Mouse (Mus musculus): ENCODE results near the gene Laptm4a. TPM values are rescaled to one million over a fixed set of nuclear protein-coding genes. Genes with fewer than 3 reads are reported as not detected.

The Laptm4a gene
- 115 and 122 TPM in 2 replicates for total RNA-seq (2017)

DNA sequence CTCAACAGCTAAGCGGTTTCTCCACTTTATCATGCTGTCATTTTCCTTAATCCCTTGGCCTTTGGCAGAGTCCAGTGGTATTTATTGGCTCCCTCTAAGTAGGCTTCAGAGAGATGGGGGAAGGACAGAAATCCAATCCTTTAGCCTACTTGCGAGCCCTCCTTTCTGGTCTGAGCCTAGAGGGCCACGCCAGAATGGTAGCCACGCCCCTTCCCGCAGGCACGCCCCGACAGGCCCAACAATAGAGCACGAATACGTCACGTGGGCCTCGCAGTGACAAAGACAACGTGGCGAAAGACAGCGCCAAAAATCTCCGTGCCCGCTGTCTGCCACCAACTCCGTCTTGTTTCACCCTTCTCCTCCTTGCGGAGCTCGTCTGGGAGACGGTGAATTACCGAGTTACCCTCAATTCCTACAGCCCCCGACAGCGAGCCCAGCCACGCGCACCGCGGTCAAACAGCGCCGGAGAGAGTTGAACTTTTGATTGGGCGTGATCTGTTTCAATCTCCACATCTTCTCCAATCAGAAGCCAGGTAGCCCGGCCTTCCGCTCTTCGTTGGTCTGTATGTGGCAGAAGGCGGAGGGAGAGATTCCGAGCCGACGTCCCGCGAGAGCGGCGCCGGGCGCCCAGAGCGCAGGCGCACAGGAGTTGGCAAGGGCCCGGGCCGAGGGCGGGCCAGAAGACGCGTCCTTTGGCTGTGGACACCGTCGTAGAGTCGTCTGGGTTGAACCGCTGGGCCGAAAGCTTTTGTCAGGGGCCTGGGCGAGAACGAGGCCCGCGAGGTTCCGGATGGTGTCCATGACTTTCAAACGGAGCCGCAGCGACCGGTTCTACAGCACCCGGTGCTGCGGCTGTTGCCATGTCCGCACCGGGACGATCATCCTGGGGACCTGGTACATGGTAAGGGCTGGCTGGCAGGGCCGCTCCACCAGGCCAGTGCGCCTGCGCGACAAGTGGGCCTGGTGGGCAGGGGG, at the start of gene Laptm4a:
Laptm4a (plus strand) TSS at position 271 of the 975 bp plus-strand sequence.
- peak; percentile 81 for ATAC-seq (replicated peaks; ENCODE audit: low read depth, poor library complexity, severe bottlenecking)

DNA sequence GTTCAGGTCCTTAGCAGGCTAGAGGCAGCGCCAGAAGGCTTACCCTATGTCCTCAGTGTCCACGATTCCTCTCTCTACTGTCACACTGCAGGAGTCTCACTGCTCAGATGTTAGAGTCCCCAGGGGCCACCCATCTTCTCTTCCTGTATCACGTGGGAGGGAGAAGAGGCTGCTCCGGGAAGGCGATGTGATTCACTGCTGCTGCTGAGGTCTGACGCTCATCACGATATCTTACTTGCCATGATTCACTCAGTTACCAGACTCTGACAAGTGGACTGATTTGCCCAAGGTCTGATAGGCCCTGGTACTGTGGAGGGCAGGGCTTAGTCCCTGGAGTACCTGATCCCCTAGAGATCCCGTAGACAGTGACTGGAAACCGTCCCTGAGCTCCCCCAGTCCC, 45.9 kb upstream of the Laptm4a start:
- ATAC-seq (replicated peaks; ENCODE audit: low read depth, poor library complexity, severe bottlenecking): no peak

DNA sequence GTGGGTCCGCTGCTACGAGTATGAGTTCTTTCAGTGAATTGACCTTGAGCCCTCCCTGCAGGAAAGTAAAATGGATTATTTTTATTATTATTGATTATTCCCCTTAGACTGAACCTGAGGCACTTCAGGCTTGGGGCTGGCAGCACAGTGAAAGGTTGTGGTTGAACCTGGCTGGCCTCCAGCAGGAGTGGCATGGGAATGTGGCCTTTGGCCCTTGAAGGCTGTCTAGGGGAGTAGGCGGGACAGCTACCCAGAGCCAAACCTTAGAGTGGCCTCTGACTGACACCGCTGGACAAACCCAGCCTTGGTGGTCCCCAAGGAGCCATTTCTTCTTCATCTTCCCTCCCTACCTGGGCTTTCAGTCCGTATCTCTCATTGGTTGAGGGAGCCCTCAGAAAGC, 44.6 kb upstream of the Laptm4a start:
- no peak for ATAC-seq (replicated peaks; ENCODE audit: low read depth, poor library complexity, severe bottlenecking)

DNA sequence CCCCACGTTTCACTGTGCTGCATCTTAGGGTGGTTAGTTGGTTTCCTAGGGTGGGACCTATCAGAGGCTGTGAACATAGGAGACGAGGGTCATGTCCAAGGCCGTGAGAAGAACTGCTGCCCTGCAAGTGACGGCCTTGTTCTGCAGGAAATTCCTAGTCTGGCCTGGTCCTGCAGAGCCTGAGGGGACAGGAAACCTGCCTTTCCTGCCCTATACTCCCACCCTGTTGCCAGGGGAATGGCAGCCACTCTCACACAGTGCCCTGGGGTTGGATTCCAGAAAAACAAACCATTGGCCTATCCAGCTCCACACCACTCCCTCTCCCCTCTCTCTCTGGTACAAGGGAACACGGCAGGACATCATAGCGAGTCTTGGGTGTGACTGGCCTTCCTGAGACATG, 44.1 kb upstream of the Laptm4a start:
- ATAC-seq (replicated peaks; ENCODE audit: low read depth, poor library complexity, severe bottlenecking): no peak

DNA sequence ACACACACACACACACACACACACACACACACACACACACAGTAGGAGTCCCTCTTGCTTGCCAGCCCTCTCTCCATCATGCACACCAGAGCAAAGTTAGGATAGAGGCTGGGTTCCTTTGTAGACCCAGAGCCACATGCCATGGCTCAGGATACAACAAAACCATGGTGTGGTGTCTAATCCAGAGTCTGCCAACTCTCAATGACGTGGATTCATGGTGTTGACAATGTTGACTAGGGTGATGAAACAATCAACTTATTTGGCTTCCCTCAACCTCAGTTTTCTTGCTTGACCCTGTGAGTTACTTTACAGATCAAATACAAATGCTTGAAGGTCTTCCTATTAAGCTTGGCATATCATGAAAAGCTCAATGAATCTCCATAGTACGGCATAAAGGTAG, 42.7 kb upstream of the Laptm4a start:
- ATAC-seq (replicated peaks; ENCODE audit: low read depth, poor library complexity, severe bottlenecking): no peak

DNA sequence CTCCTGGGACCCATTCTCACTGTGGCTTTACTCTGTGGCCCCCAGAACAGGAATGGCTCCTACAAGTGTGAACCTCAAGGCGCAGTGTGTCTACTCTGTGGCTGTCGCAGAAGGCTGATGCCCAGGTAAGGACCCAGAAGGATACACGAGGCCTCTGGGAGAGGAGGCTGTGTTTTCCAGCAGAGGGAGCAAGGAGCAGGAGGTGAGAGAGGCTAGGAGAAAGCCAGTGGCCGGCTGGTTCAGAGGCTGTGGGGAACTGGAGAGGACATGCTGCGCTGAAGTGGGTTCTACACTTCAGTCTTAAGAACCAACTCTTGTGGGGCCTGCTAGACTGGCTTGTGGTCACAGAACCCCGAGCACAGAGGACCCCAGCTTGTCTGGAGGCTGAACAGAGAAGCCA, 42.1 kb upstream of the Laptm4a start:
- ATAC-seq (replicated peaks; ENCODE audit: low read depth, poor library complexity, severe bottlenecking): no peak

DNA sequence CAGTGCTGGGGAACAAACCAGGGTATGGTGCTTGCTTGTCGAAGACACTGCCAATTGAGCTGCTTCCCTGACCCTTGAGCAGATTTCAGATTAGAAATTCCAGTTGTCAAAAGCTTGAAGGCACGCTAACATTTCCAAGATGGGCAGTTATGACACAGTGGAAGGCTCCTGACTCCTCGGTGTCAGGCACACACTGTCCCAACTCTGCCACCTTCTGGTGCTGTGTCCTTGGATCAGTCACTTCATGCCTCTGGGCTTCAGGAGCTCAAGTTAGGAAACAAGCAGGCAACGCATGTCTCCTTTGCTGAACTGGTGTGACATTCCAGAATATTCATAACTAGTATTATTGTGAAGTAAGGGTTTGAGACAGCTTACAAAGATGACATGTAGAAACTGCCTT, 39.7 kb upstream of the Laptm4a start:
- 0 out of 2 replicates have a peak, but pooled peaks have one; percentile 47 for ATAC-seq (replicated peaks; ENCODE audit: low read depth, poor library complexity, severe bottlenecking)

DNA sequence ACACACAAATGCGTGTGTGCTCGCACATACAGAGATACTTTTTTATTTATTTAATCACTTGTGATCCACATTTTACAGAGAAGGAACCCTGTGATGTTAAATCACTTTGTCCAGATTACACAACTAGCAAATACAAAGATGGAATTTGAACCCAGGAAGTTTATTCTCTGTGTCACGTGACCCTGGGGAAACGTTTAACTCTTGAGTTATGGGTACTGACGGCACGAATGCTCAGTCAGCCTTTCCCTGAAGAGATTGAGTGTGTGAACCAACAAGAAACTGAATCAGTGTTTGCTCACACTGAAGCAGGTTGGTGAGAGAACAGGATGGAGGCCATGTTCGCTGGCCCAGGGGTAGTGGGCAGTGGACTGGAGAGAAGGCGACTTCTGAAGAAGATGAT, 39.1 kb upstream of the Laptm4a start:
- no peak for ATAC-seq (replicated peaks; ENCODE audit: low read depth, poor library complexity, severe bottlenecking)

DNA sequence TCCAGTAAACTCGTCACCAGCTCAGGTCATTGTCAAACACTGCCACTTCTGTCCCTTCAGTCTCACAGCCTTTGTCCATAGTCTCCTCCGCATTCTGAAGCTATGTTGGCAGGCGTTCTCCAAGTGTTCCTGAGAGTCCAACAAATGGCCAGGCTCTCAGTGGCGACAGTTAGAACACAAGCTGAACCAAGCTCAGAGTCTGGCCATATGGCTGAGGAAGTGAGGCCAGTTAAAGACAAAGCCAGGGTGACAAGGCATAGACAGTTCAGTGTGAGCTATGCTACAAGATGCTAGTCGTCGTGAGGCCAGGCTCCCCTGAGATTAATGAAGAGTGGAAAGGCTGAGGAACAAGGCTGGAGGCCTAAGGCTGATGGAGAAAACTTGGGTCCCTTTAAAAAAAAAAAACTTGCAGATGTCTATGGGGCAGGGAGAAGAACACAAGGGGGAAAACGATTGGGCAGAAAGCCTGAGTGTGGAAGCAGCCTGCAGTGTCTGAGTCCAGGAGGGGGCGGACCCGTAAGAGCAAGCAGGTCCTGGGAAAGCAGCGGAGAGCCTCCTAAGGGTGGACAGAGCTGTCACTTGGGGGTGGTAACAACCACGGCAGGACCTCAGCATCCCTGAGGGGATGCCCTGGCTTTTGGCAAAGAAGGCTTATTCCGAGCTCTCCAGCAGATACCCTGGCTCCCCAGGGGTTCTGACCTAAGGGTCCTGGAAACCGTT, 36.9 kb upstream of the Laptm4a start:
- no peak for ATAC-seq (replicated peaks; ENCODE audit: low read depth, poor library complexity, severe bottlenecking)

DNA sequence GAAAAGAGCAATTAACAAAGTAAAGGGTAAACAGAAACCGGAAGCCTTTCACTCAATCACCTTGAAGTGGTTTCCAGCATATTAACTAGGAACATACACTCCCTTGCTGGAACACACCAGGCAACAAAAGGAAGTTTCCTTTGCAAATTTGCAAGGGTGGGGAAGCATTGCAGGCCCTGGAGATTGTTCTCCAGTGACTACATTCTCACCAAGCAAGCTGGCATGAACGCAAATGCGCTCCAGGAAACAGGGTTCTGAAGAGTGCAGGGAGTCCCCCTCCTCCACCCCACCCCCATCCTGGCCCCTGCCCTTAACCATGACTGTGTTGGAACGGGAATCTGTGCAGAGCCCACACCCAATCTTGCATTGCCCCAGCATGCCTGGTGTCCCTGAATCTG, 36.3 kb upstream of the Laptm4a start:
- ATAC-seq (replicated peaks; ENCODE audit: low read depth, poor library complexity, severe bottlenecking): no peak

DNA sequence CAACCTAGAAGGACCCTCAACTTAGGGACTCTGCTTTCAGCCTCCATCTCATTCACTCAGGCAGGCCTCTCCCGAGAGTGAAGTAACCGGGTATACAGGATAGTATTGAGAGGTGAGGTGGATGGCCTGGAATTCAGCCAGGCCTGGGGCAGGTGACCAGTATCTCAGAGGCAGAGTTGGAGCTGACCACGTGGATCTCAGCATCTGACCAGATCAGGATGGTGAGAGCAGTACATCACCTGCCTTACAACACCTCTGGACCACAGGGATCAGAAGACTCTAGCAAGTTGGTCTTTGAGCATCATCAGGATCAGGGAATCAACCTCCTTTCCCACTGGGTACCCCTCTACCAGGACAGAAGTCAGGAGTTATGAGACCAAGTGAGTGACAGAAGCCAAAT, 35.5 kb upstream of the Laptm4a start:
- no peak for ATAC-seq (replicated peaks; ENCODE audit: low read depth, poor library complexity, severe bottlenecking)

DNA sequence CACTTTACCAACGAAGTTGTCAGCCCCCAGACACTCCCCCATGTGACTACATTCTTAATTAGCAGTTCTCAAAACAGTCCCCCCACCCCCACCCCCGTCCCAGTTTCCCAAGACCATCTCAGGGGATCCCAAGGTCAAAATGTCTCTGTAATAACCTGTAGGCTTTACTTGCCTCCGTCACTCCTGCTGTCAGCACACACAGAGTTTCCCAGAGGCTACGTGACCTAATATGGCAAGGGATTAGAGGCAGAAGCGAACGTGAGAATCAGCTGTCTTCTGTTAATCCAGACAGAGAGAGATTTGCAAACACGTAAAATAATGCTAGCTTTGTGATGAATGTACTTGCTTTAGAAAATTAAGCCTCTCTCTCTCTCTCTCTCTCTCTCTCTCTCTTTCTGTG, 33.0 kb upstream of the Laptm4a start:
- ATAC-seq (replicated peaks; ENCODE audit: low read depth, poor library complexity, severe bottlenecking): no peak

DNA sequence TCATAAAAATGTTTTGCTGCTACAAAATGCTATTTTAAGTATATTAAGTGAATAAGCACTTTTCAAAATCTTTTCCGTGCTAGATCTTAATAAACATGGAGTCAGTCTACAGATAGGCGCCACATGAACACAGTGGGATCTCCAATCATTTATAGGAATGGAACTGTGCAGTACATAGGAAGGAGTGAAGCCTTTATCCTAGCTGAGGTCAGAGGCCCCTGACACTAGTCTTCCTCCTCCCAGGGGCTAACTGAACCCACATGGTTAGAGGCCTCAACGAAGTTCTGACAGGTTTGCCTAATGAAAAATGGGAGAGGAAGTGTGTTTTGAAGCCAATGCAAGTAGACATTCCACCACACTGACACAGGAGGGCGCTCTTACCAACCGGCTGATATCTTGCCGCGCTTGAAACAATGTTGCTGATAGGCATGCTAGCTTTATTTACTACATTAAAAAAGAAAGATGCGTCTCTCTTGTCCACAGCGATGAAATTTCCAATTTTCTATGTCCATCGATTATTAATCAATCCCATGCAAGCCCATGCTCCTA, 32.3 kb upstream of the Laptm4a start:
- peak; percentile 92 for ATAC-seq (replicated peaks; ENCODE audit: low read depth, poor library complexity, severe bottlenecking)

DNA sequence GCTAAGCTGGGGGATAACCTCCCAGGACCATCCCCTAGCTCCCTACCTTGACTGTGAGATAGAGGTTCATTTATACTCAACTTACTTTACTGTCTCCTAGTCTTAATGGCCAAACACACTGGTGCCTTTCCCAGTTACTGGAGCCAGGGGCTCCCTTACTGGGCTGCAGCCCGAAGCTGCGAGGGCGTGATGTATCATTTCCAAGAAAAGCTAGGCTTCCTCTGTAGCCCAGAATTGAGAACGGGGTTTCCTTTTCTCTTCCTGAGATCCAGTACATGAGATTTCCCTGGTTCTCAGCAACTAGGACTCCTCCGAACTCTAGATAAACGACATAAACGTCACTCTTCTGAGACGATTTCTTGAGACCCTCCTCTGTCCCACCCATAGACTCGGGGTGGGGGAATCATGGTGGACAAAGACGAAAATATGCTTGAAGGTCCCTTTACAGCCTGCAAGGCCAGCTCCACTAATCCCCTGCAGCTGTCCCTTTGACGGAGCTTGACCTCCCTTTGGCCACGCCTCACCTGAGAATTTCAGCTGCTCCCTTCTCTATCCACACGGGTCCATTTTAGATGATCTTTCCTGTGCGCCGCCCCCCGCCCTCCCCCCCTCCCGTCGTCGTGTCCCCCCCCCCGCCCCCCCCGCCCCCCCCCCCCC, 28.5 kb upstream of the Laptm4a start:
- no peak for ATAC-seq (replicated peaks; ENCODE audit: low read depth, poor library complexity, severe bottlenecking)

DNA sequence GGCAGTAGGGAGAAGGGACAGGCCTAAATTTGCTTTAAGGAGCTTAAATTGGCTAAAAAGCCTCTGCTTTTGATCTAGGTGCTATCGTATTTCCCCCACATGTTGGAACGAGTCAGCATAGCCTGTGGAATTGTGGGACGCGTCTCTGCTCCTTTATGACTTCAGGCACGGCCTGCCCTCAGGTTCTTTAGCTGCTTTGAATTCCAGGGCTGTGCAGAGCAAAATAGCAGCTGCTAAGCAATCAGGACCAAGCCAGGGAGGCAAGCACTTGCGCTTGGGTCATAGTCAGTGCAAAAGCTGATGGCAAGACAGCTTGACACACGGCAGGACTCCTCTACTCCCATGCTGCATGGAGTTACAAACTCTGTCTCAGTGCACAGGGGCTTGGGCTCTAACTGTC, 24.3 kb upstream of the Laptm4a start:
- no peak for ATAC-seq (replicated peaks; ENCODE audit: low read depth, poor library complexity, severe bottlenecking)

DNA sequence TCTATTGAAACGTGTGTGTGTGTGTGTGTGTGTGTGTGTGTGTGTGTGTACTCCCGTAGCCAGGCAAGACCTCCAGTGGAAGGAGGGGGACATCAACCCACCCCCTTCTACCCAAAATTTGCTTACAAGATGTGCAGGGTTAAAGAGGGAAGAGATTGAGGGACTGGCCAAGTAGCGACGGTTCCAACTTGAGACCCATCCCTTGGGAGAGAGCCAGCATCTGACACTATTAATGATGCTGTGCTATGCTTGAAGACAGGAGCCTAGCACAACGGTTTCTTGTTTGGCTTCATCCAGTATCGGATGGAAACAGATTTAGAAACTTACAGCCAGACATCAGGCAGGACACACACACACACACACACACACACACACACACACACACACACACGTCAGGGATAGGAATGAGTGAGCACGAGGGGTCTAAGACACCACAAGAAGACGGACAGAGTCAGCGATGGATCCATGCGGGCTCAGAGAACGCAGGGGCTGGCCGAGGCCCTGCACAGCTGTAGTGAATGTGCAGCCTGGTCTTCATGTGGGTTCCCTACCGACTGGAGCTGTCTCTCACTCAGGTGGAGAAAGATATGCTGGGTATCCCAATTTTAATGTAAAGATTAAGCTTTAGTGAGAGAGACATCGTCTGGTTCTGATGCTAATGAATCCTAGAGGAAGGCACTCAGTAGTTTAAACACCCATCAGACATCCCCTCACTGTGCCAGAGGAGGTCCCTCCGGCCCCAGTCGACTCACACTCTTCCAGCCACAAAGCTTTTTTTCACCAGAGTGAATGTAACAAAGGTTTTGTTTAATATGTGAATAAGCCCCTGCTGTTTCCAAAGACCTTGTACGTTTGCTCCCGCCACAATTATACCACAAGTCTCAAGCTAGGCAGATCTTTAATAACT, 22.3 kb upstream of the Laptm4a start:
- no peak for ATAC-seq (replicated peaks; ENCODE audit: low read depth, poor library complexity, severe bottlenecking)

DNA sequence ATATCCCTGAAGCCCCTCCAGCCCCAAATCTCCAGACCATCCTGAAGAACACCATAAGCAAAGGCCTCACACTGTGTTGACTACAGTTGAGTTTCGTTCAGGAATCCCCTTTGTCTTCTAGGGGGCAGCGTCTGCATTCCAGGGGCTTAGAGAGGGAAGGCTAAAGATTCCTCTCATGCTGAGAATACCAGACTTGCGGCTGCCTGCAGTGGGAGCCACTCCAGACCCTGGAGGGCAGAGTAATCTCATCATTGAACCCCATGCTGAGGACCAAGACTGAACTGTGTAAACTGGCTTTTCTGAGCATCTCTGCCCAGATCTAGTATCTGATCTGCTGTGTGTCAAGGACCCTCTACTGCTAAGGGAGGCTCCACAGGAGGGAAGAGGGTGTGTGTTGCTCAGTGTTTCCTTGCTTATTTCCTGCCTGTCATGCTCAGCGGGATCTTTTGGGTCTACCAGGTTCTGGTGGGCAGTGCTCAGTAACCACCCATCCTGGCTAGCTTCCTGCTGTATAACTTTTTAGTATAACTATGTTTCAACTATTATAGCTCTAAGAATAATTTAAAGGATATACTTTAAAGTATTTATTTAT, 21.3 kb upstream of the Laptm4a start:
- ATAC-seq (replicated peaks; ENCODE audit: low read depth, poor library complexity, severe bottlenecking): no peak

DNA sequence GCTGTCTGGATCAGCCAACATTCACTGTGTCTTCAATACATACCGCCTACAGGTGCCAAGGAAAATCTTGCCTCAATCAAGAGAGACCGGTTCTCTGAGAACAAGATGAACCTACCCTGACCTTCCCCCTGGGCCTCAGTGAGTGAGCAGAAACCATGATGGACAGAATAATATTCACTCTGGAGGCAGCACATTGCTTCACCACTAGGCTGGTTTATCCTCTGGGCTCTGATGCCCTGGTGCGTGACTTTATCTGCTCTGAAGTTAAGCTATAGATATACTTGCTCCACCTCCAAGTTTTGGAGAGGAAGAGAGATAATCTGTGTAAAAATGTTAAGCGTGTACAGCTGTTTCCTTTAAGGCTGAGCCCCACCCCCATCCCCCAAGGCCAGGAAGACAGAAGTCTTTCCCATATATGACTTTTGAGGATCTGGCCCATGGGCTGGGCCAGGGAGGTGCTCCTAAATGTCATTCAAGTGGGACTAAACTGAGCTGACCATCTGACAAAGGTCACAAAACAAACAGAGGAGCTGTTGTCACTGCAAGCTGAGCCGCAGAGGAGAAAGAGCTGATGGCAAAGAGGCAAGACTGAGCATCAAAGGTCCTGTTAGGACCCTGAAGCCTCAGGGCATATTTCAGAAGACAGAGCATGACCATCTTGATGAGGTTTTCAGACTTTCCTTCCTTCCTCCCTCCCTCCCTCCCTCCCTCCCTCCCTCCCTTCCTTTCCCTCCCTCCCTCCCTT, 20.4 kb upstream of the Laptm4a start:
- ATAC-seq (replicated peaks; ENCODE audit: low read depth, poor library complexity, severe bottlenecking): peak; percentile 65
